Mouse (Mus musculus) left cerebral cortex, postnatal 10 days (tissue): ENCODE data around the gene Cbx7. TPM values are rescaled to one million over a fixed set of nuclear protein-coding genes. Genes with fewer than 3 reads are reported as not detected.

Experiments
- DNase-seq, 2 experiments: peaks; one replicate each; pipeline ENCODE4 v3.0.0; 2021 to 2022; ENCODE audit warnings: low spot score in 2 of 2, mixed read lengths in 1 of 2; ENCODE audit errors: extremely low spot score in 1 of 2
- intact Hi-C: fragments of 180-260 bp; cut with DNase I; formaldehyde crosslinking; loops from one replicate; pipeline ENCODE4 v1.15.1; 2025
- total RNA-seq, 2 experiments: library from RNA; stranded (reverse); gene quantifications; 2 replicates each; pipeline ENCODE4 v1.2.3; 2021

The Cbx7 gene
- 1 to 10 TPM; 5.6 to 7.1 TPM for total RNA-seq

DNA sequence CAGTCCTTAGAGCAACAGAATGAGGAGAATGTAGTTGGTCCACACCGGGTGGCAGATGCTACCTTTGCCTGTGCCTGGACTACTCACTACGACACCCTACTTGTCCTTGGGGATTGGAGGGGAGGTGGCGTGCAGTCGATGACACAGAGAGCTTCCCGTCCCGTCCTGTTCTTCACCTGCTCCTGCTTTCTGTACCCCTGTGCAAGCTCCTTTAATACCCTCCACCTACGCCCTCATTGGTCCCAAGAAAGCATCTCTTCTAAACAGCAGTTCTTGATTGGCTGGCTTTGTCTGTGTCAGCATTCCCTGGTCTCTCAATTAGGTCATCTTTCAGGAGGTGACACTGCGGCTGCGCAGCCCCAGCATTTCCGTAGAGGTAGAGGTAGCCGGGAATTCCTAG lies at the start of gene Cbx7:
TSS of gene Cbx7 (minus strand) at position 180 of the 400 bp plus-strand sequence.
- intact Hi-C loops = no loop called here

GRCm38 (mm10) chr15:80020516-80020915 lies 49.6 kb upstream of the Cbx7 start:
- intact Hi-C loops = no loop called here

More for the DNA sequence above, at the start of gene Cbx7:
- DNase-seq = no peak

DNA sequence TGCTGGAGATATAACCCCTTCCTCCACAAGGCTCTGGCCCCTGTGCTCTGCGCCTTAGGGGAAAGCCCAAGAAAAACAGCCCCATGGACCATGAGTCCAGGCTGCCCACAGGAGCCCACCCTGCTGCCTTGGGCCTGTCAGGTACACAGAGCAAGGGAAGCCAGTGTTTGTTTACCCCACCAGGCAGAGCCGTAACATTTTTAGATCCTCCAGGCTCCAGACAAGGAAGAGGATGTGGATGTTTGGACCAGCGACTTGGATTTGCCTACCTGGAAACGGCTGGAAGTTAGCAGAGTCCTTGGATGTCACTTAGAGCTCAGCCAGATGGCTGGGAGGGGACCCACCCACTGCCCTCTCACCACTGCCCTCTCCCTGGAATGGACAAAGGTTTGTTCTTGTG lies 48.7 kb upstream of the Cbx7 start:
- peak in 1 of 2 experiments; percentile 66 for DNase-seq
- intact Hi-C loops = no loop called here

More at GRCm38 (mm10) chr15:80020516-80020915, 49.6 kb upstream of the Cbx7 start:
- no peak for DNase-seq

DNA sequence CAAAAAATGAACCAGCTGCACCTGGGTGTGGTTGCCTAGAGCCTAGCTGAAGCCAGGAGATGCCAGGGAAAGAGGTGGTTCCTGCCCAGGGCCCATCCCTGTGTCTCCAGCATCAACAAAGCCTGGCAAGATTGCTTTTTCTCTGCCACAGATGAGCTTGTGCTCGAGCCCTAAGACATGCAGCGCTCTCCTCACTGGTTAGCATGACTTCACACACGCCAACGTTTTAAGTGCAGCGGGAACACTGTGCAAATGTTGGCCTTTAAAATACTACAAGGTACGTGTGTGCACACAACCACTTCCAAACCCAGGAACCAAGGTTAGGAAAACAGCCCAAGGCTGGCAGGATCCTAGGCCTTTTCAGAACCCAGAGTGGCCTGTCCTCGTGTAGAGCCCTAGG lies 48.3 kb upstream of the Cbx7 start:
- DNase-seq = no peak
- intact Hi-C loops = no loop called here

- DNase-seq = no peak
- intact Hi-C loops = no loop called here
Observed at GRCm38 (mm10) chr15:80016563-80017301, 45.8 kb upstream of the Cbx7 start.

GRCm38 (mm10) chr15:80015211-80015952 lies 44.5 kb upstream of the Cbx7 start:
- intact Hi-C loops = no loop called here
- DNase-seq = peak; percentile 51 to 73

DNA sequence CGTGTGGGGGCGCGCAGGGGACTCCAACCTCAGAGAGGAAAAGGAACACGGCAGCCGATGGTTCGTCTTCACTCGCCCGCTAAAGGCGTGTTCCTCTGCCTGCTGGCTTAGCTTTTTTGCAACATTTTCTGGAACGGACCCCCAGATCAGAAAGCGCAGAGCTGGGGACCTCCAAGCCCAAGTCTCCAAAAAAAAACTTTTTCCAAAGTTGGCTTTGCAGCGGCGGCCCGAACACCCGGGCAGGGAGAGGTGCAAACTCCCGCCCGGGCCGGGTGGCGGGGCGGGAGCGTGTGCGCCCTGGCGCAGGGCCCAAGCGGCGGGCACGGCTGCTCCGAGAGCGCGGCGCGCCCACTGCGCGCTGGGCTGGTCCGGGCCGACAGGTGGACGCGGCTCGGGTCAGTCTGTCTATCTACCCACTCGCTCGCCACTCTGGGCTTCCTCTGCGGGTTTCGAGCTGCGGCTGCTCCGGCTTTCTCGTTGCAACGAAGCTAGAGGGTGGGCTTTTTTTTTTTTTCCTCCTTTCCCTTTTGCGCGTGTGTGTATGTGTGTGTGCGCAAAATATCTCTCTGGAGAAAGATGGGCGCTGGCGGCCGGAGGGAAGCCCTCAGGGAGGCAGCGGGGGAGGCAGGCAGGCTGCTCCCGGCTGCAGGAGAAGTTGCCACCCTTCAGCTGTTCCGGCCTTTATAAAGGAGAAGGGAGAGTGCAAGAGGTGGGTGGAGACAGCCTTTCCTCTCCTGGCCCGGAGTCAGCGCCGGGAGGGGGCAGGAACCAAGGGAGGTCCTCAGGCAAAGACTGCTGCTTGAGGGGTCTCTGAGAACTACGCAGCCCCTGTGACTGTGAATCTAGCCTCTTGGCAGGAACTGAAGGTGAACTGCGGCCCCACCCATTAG lies 43.6 kb upstream of the Cbx7 start, which contains the start of gene Pdgfb:
TSS of gene Pdgfb (minus strand) at position 657 of the 890 bp plus-strand sequence.
- intact Hi-C loops = loop anchor here (5.0 kb wide), 2 partner anchors 63 to 67 kb away; no protein-coding TSS in a partner anchor
- DNase-seq = peak in 1 of 2 experiments; percentile 87

DNA sequence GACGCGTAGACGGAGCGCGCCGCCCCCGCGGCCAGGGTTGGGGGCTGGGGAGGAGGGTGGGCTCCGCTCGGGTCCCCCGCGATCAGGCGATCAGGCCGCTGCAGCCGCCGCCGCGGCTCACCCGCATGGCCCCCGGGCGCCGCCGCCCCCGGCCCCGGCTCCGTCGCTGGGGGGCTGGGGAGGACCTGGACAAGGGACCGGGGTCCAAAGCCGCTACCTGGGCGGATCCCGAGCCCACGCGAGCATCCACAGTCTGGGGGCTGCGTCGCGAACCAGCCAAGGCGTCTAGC lies 43.1 kb upstream of the Cbx7 start:
- intact Hi-C loops = loop anchor here (5.0 kb wide), 2 partner anchors 63 to 67 kb away; no protein-coding TSS in a partner anchor
- peak in 1 of 2 experiments; percentile 64 for DNase-seq

- intact Hi-C loops = loop anchor here (5.0 kb wide), 2 partner anchors 64 to 66 kb away; no protein-coding TSS in a partner anchor
- DNase-seq = peak in 1 of 2 experiments; percentile 63
Observed at GRCm38 (mm10) chr15:80013256-80014030, 42.5 kb upstream of the Cbx7 start.

DNA sequence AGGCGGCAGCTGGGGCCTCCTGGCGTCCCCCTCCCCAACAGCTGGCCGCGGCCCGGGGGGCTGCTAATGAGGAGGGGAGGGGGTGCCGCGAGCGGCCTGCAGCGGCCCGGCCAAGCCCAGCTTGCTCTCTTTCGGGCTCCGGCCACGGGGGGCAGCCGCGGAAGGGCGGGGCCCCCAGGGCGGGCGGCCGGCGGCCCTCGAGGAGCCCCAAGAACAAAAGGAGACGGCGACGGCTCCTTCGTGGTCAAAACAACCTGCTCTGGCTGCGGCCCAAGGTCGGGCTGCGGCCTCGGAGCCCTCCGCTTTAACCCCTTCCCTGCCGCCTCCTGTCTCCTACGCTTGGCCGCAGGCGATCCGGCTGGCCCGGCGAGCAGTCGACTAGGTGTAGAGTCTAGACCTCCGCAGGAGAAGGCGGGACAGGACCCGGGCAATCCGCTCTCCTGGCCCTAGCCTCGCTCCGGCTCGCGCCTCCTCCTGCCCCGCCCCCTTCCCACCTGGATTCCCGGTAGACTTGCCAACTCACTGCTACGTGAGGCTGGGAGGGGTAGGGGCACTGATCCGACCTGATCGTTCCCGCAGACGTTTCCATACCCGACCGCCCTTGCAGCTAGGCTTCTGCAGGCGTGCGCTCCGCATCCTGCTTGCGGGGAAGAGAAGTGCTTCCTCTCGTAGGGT lies 41.7 kb upstream of the Cbx7 start:
- intact Hi-C loops = loop anchor here (5.0 kb wide), 2 partner anchors 65 kb away; no protein-coding TSS in a partner anchor
- peak in 1 of 2 experiments; percentile 85 for DNase-seq

GRCm38 (mm10) chr15:80011778-80012526 lies 41.0 kb upstream of the Cbx7 start:
- intact Hi-C loops = loop anchor here (5.0 kb wide), 2 partner anchors 65 kb away; no protein-coding TSS in a partner anchor
- peak; percentile 80 to 90 for DNase-seq

- intact Hi-C loops = loop anchor here (5.0 kb wide), 2 partner anchors 64 to 66 kb away; no protein-coding TSS in a partner anchor
- no peak for DNase-seq
Observed at GRCm38 (mm10) chr15:80011194-80011593, 40.3 kb upstream of the Cbx7 start.

DNA sequence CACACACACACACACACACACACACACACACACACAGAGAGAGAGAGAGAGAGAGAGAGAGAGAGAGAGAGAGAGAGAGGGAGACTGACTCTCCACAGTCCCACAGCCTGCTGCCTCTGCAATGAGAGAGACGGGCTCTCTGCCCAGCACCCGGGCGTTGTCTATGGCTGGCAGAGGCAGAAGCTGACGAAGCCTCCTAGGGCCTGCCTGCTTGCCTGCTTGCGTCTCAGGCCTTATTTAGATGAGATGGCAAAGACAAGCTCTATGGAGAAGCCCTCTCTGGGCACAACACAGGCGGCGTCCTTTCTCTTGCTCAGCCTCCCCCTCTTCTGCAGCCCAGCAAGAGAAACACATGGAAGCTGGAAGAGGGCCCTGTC lies 39.3 kb upstream of the Cbx7 start:
- intact Hi-C loops = loop anchor here (5.0 kb wide), 2 partner anchors 63 to 67 kb away; no protein-coding TSS in a partner anchor
- peak; percentile 71 to 72 for DNase-seq

GRCm38 (mm10) chr15:80009421-80010181 lies 38.7 kb upstream of the Cbx7 start:
- intact Hi-C loops = loop anchor here (5.0 kb wide), 2 partner anchors 62 to 68 kb away; no protein-coding TSS in a partner anchor

DNA sequence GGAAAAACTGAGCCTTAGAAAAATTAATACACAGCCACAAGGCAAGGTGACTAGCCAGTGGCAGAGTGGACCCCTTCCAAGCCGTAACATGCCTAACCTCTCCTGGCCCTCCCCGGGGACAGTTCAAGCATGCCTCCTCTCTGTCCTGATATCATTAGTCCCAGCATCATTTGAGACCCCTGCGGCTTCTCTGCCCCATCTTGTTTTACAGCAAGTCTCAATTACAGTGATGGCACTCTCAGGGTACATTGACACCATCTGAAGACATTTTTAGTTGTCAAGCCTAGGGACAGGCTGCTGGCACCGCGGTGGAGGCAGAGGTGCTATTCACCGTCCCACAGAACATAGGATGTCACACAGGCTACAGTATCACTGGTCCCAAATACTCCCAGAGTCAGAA lies 37.5 kb upstream of the Cbx7 start:
- no peak for DNase-seq

More at GRCm38 (mm10) chr15:80009421-80010181, 38.7 kb upstream of the Cbx7 start:
- no peak for DNase-seq

GRCm38 (mm10) chr15:80006156-80006555 lies 35.2 kb upstream of the Cbx7 start:
- intact Hi-C loops = no loop called here
- DNase-seq = no peak

More for the DNA sequence above, 37.5 kb upstream of the Cbx7 start:
- intact Hi-C loops = no loop called here
